Mouse (Mus musculus): ENCODE measurements around the gene Prf1.

The Prf1 gene

GRCm38 (mm10) chr10:61290016-61290415 is 7.6 kb upstream of the Prf1 start:
- DNase-seq (ENCODE audit: low read depth), result no peak

GRCm38 (mm10) chr10:61290479-61290878 is 7.2 kb upstream of the Prf1 start:
- no peak for DNase-seq (ENCODE audit: low read depth)

- DNase-seq (ENCODE audit: low read depth), result no peak
Measured at GRCm38 (mm10) chr10:61294242-61294641, 3.4 kb upstream of the Prf1 start.

- no peak for DNase-seq (ENCODE audit: low read depth)
Measured at GRCm38 (mm10) chr10:61296713-61297445, 754 bp upstream of the Prf1 start.

GRCm38 (mm10) chr10:61300996-61301395 is 3.4 kb downstream of the Prf1 start:
- DNase-seq (ENCODE audit: low read depth), result no peak

GRCm38 (mm10) chr10:61304046-61304445 is 6.4 kb downstream of the Prf1 start:
- no peak for DNase-seq (ENCODE audit: low read depth)

GRCm38 (mm10) chr10:61305928-61306590 is 8.4 kb downstream of the Prf1 start:
- no peak for DNase-seq (ENCODE audit: low read depth)

GRCm38 (mm10) chr10:61308706-61309320 is 11.2 kb downstream of the Prf1 start:
- DNase-seq (ENCODE audit: low read depth), result no peak

- no peak for DNase-seq (ENCODE audit: low read depth)
Measured at GRCm38 (mm10) chr10:61312159-61312558, 14.5 kb downstream of the Prf1 start.

GRCm38 (mm10) chr10:61312754-61313153 is 15.1 kb downstream of the Prf1 start:
- no peak for DNase-seq (ENCODE audit: low read depth)

GRCm38 (mm10) chr10:61313750-61314149 is 16.1 kb downstream of the Prf1 start:
- no peak for DNase-seq (ENCODE audit: low read depth)

- DNase-seq (ENCODE audit: low read depth), result no peak
Measured at GRCm38 (mm10) chr10:61315324-61315880, 17.8 kb downstream of the Prf1 start.

- DNase-seq (ENCODE audit: low read depth), result no peak
Measured at GRCm38 (mm10) chr10:61318527-61318926, 20.9 kb downstream of the Prf1 start.

- DNase-seq (ENCODE audit: low read depth), result no peak
Measured at GRCm38 (mm10) chr10:61324717-61325116, 27.1 kb downstream of the Prf1 start.

GRCm38 (mm10) chr10:61325782-61326328 is 28.2 kb downstream of the Prf1 start:
- no peak for DNase-seq (ENCODE audit: low read depth)

- no peak for DNase-seq (ENCODE audit: low read depth)
Measured at GRCm38 (mm10) chr10:61327545-61327944, 29.9 kb downstream of the Prf1 start.

GRCm38 (mm10) chr10:61328927-61329326 is 31.3 kb downstream of the Prf1 start:
- no peak for DNase-seq (ENCODE audit: low read depth)

- no peak for DNase-seq (ENCODE audit: low read depth)
Measured at GRCm38 (mm10) chr10:61331046-61331445, 33.4 kb downstream of the Prf1 start.

GRCm38 (mm10) chr10:61334545-61334944 is 36.9 kb downstream of the Prf1 start:
- no peak for DNase-seq (ENCODE audit: low read depth)

GRCm38 (mm10) chr10:61336137-61336536 is 38.5 kb downstream of the Prf1 start:
- DNase-seq (ENCODE audit: low read depth), result peak; percentile 78

GRCm38 (mm10) chr10:61336592-61336991 is 39.0 kb downstream of the Prf1 start:
- DNase-seq (ENCODE audit: low read depth), result no peak

- DNase-seq (ENCODE audit: low read depth), result no peak
Measured at GRCm38 (mm10) chr10:61337665-61338064, 40.0 kb downstream of the Prf1 start.

- no peak for DNase-seq (ENCODE audit: low read depth)
Measured at GRCm38 (mm10) chr10:61339216-61339615, 41.6 kb downstream of the Prf1 start.
